Mouse (Mus musculus) bone marrow, adult 2 months (tissue): ENCODE measurements around the gene Acot5. TPM values are rescaled to one million over a fixed set of nuclear protein-coding genes. Genes with fewer than 3 reads are reported as not detected.
"Not testable (repeated sequence)": the region's sequence is repeated elsewhere in the genome, so short reads cannot be mapped to it uniquely, and the experiment has no call there.

Source experiments
- H3K27ac ChIP-seq: fragments of 200-500 bp; 2 replicates; pipeline ENCODE4 v1.5.1; 2012; ENCODE audit warnings: low read depth, mild to moderate bottlenecking, control low read depth, inconsistent platforms, low read length; ENCODE audit not compliant: control insufficient read depth, poor library complexity, insufficient read depth
- H3K4me1 ChIP-seq: fragments of 200-500 bp; 2 replicates; pipeline ENCODE4 v1.6.1; 2011; ENCODE audit warnings: low read length; ENCODE audit not compliant: control insufficient read depth, insufficient read depth
- H3K4me3 ChIP-seq: fragments of 200-500 bp; replicated peaks from 2 replicates; pipeline ENCODE3; 2011; ENCODE audit warnings: mild to moderate bottlenecking, low read depth, low read length, control low read depth; ENCODE audit not compliant: control insufficient read depth
- CTCF ChIP-seq: fragments of 200-500 bp; IDR thresholded peaks from 2 replicates; pipeline ENCODE4 v1.5.1; 2011; ENCODE audit warnings: low read length, control low read depth; ENCODE audit not compliant: control insufficient read depth, insufficient read depth
- POLR2A ChIP-seq: fragments of 200-500 bp; IDR thresholded peaks from 2 replicates; pipeline ENCODE4 v1.6.1; 2011; ENCODE audit warnings: low read depth, mild to moderate bottlenecking, control low read depth, low read length, borderline replicate concordance; ENCODE audit not compliant: control insufficient read depth
- WGBS: fragments of 180-500 bp; shearing (Covaris S2); methylation state at CpG from one replicate; pipeline ENCODE4 v1.1.7; 2018; 5-methylcytosine and 5-hydroxymethylcytosine counted together
- polyA plus RNA-seq: library from polyadenylated mRNA; stranded (reverse); fragments of >200 nt; gene quantifications from 2 replicates; pipeline ENCODE4 v1.2.4, GENCODE M21; 2011; ENCODE audit warnings: low replicate concordance; ENCODE audit not compliant: missing spikeins, insufficient read depth, insufficient read length

Acot5 gene
- polyA plus RNA-seq, 1 experiment, result not detected

DNA sequence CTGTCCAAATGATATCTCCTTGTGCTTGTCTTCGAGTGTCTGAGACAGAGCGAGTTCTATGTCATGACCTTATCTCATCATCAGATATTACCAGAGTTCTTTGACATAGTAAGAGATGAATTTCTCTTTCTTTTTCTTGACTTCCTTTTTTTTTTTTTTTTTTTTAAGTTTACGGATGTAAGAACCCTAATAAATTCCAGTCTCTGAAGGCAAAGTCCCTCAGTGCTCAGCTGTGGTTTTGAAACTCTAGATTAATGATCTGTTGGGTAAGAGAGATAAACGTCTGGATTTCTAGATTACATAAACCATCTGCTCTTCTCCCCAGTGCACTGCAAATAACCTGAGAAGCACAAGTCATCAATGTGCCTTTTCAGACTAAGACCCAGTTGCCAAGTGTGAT, 35.0 kb upstream of the Acot5 start:
- Histone ChIP-seq H3K27ac (no peak overlapping the region), H3K4me3 (no peak overlapping the region), H3K4me1 (no peaks in the 10 kb centered on the region)
- TF ChIP-seq POLR2A (no peak), CTCF (no peak)
- WGBS, result 7% methylated on average over 4 of the region's 4 CpGs

DNA sequence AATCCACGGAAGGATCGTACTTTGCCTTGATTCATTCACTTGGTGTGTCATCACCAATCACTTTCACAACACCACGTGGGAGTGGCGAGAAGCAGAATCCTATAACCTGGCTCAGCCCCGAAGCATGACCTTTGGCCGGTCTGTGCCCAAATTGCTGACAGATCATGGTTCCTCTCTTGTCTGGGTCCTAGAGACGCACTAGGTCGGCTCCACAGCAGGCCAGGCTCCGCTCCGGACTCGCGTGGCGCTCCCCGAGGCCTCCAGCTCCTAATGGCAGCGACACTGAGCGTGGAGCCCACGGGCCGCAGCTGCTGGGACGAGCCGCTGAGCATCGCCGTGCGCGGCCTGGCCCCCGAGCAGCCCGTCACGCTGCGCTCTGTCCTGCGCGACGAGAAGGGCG, 30.9 kb upstream of the Acot5 start, which contains the start of gene Acot4:
Gene Acot4 (plus strand): TSS at position 139 of the 400 bp plus-strand sequence.
- not testable (repeated sequence) for H3K27ac ChIP-seq, H3K4me1 ChIP-seq
- H3K4me3 ChIP-seq, result peak within 1 kb of the TSS; percentile 15
- WGBS, result 20% methylated on average over 32 of the region's 32 CpGs

DNA sequence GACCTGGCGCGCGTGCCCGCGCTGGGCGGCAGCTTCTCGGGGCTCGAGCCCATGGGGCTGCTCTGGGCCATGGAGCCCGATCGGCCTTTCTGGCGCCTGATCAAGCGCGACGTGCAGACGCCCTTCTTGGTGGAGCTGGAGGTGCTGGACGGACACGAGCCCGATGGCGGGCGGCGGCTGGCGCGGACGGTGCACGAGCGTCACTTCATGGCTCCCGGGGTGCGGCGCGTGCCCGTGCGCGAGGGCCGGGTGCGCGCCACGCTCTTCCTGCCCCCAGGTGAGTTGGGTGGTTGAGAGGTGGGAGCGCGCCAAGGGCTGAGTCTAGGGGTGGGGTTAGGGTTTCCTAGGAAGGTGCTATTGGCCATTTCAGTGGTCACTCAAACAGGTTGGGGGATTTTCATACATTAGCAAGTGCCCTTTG, 30.4 kb upstream of the Acot5 start, which contains the start of gene Gm49366:
Gene Gm49366 (plus strand): TSS at position 245 of the 421 bp plus-strand sequence.
- not testable (repeated sequence) for H3K4me1 ChIP-seq, H3K27ac ChIP-seq
- peak within 1 kb of the TSS; percentile 15 for H3K4me3 ChIP-seq
- 27% methylated on average over 39 of the region's 39 CpGs for WGBS

DNA sequence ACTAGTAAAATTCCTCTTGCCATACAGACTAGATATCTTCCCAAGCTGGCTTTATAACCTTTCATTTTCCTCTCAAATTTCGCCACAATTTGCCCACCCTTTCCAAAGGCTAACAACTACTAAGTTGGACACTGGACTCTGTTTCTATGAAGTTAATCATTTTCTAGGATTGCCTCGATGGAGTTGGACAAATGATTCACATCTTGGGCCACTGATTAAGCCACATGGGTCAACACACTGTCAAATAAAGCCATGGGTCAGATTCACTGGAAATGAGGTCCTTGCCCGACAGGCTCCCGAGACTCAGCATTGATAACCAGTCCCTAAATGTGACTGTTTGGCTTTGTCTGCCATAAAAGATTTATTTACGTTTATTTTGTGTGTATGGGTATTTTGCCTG, 26.9 kb upstream of the Acot5 start:
- Histone ChIP-seq H3K4me1 (no peaks in the 10 kb centered on the region), H3K27ac (no peak overlapping the region), H3K4me3 (no peak overlapping the region)
- WGBS, result 78% methylated on average over 5 of the region's 5 CpGs
- TF ChIP-seq CTCF (no peak), POLR2A (no peak)

DNA sequence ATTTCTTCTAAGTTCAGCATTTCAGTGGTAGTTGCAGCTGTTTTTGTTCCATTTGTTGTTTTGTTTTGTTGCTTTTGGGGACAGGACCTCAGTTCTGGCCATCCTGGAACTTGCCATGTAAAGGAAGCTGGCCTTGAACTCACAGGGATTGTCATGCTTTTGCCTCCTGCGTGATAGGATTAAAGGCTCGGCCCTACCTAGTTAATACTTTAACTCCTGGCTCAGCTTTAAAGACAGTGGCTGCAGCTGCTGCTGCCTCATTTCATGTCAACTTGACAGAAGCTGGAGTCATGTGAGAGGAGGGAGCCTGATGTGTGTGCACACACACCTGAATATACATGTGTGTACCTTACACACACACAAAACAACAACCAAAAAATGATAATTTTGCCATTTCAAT, 25.1 kb upstream of the Acot5 start:
- 82% methylated on average over 2 of the region's 2 CpGs for WGBS
- H3K4me3 ChIP-seq, result no peak overlapping the region
- H3K27ac ChIP-seq, result no peak overlapping the region
- no peaks in the 10 kb centered on the region for H3K4me1 ChIP-seq
- TF ChIP-seq CTCF, result no peak
- no peak for TF ChIP-seq POLR2A

DNA sequence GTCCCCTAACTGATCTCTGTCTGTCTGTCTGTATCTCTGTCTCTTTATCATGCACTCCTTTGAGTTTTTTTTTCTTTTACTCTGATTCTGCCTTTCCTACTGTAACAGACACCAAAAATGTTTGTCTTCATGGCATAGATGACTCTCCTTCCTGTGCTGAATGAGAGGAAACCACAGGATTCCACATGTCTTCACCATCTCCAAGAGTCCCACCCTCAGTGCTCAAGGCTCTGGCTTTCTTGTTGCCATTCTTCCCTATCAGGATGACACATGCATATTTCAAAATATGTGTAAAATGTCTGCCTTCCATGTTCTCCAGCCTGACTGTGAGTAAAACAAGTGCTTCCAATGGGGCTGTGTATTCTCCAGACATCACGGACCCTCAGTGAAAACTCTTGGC, 22.2 kb upstream of the Acot5 start:
- WGBS, result 85% methylated on average over 1 of the region's 1 CpGs
- H3K27ac ChIP-seq, result no peak overlapping the region
- H3K4me3 ChIP-seq, result no peak overlapping the region
- H3K4me1 ChIP-seq, result no peaks in the 10 kb centered on the region
- no peak for TF ChIP-seq POLR2A
- no peak for TF ChIP-seq CTCF

DNA sequence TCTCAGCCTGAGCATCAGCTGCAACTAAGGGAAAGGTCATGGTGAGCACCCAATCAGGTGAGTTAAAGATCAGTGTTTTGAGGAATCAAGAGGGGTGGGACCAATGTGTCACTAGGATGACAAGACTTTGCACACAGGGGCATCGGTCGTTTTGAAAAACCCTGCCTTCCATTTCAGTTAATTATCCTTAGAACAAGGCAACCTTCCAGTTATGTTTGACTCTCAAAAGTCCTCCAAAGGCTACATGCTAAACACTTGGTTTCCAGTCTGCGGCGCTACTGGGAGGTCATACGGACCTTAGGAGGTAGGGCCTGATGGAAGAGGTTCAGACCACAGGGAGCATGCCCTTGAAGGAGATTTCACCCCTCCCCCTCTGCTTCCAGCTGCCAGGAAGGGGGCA, 18.4 kb upstream of the Acot5 start:
- WGBS, result 82% methylated on average over 5 of the region's 5 CpGs
- not testable (repeated sequence) for H3K27ac ChIP-seq, H3K4me1 ChIP-seq, H3K4me3 ChIP-seq

DNA sequence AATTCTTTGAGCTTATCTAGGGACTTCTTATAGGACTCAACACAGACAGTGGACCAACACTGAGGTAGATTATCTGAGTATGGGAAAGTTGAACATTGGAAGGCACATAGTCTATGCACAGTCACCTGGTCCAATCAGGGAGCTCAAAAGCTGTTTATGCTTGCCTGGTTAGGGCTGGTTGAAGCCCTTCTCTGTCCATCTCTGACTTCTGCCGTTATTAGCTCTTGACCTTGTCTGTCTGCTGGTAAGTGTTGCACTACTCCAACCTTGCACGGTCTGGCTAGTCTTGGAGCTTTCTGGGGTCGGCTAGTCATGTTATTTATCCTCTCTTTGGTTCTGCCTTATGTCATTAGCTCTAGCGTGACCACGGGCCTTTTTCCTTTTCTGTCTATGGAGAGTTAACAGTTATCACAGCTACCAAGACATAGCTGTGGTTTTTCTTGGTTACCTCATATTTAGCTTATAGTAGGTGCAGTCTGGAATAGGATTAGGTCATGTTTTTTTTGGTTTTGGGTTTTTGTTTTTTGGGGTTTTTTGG, 17.1 kb upstream of the Acot5 start, which contains the start of gene Acot3:
Gene Acot3 (plus strand): TSS at position 208 of the 538 bp plus-strand sequence.
- 37% methylated on average over 5 of the region's 5 CpGs for WGBS
- no peaks in the 10 kb centered on the region for H3K4me1 ChIP-seq
- TF ChIP-seq CTCF, result no peak
- TF ChIP-seq POLR2A, result no peak
- no peak within 1 kb of the TSS for H3K4me3 ChIP-seq
- H3K27ac ChIP-seq, result no peak within 1 kb of the TSS

DNA sequence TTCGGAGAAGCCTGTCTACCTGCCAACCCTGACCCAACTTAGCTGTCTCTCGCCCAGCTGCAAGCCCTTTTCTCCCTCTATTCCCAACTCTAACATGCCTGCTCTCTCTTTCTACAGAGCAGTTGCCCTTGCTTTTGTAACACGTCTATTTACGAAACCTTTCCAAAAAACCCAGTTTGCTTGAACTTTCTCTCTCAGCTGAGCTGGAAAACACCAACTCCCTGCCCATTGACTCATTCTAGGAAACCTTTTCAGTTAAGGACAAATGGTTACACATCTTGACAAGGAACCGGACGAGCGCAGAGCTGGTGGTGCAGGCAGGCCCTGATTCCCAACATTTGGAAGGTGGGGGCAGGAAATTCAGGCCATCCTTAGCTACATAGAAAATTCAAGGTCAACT, 16.5 kb upstream of the Acot5 start:
- 77% methylated on average over 7 of the region's 7 CpGs for WGBS
- Histone ChIP-seq H3K4me1 (no peaks in the 10 kb centered on the region), H3K4me3 (no peak overlapping the region), H3K27ac (no peak overlapping the region)
- TF ChIP-seq POLR2A (no peak), CTCF (no peak)

DNA sequence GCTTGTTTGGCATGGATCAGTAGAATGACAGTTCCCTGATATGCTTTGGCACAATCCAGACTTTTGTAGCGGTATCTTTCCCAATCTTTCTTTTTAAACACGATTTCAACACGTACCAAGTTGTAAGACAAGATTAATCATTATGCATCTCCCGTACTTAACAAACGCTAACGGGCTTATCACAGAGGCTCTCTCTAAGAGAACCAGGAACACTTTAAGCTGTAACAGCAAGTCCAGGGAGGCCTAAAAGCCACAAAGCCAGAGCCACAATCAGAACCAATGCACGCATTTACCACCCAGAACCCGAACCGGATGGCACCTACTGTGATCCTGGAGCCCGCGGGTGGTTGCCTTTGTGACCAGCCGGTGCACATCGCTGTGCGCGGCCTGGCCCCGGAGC, 16.0 kb upstream of the Acot5 start:
- Histone ChIP-seq H3K4me1 (no peaks in the 10 kb centered on the region), H3K27ac (no peak overlapping the region), H3K4me3 (no peak overlapping the region)
- 12% methylated on average over 16 of the region's 16 CpGs for WGBS
- TF ChIP-seq CTCF (no peak), POLR2A (no peak)
